Mouse (Mus musculus) v-Abl transformed pro-B cells (cell line): ENCODE results near the gene Cabp4.

Experiments used
- in situ Hi-C, 2 experiments: fragments of 400-800 bp; cut with MboI; formaldehyde crosslinking; loops; one replicate each; pipeline ENCODE4 v1.15.1; 2025; ENCODE audit not compliant: unreplicated experiment in 2 of 2

Gene Cabp4

GRCm38 (mm10) chr19:4091383-4091782 lies 52.5 kb downstream of the Cabp4 start:
- in situ Hi-C loops: loop anchor here (5.0 to 25.0 kb wide), 3 partner anchors 39 to 346 kb away; partner anchors contain the start of gene Rhod (in 1 of the 2)

- in situ Hi-C loops: loop anchor here (5.0 to 25.0 kb wide), 3 partner anchors 38 to 347 kb away; partner anchors contain the start of gene Rhod (in 1 of the 2)
These were observed 53.4 kb downstream of the Cabp4 start for GRCm38 (mm10) chr19:4090446-4090845.

GRCm38 (mm10) chr19:4089128-4089527 lies 54.7 kb downstream of the Cabp4 start:
- in situ Hi-C loops: loop anchor here (25.0 kb wide), 2 partner anchors 323 to 348 kb away; partner anchors contain the start of gene Rhod (in 1 of the 2)

GRCm38 (mm10) chr19:4088146-4088545 lies 55.7 kb downstream of the Cabp4 start:
- in situ Hi-C loops: loop anchor here (25.0 kb wide), 2 partner anchors 324 to 349 kb away; partner anchors contain the start of gene Rhod (in 1 of the 2)

GRCm38 (mm10) chr19:4087090-4087489 lies 56.7 kb downstream of the Cabp4 start:
- in situ Hi-C loops: loop anchor here (25.0 kb wide), 2 partner anchors 325 to 350 kb away; partner anchors contain the start of gene Rhod (in 1 of the 2)

GRCm38 (mm10) chr19:4086156-4086555 lies 57.7 kb downstream of the Cabp4 start:
- in situ Hi-C loops: loop anchor here (25.0 kb wide), 2 partner anchors 326 to 351 kb away; partner anchors contain the start of gene Rhod (in 1 of the 2)
